Mouse (Mus musculus): ENCODE results near the gene Ccdc3.
A peak's percentile ranks its signal among the peaks of the same experiment; 100 is the strongest.
"Not testable (repeated sequence)": the region's sequence is repeated elsewhere in the genome, so short reads cannot be mapped to it uniquely, and the experiment has no call there.

Gene Ccdc3

DNA sequence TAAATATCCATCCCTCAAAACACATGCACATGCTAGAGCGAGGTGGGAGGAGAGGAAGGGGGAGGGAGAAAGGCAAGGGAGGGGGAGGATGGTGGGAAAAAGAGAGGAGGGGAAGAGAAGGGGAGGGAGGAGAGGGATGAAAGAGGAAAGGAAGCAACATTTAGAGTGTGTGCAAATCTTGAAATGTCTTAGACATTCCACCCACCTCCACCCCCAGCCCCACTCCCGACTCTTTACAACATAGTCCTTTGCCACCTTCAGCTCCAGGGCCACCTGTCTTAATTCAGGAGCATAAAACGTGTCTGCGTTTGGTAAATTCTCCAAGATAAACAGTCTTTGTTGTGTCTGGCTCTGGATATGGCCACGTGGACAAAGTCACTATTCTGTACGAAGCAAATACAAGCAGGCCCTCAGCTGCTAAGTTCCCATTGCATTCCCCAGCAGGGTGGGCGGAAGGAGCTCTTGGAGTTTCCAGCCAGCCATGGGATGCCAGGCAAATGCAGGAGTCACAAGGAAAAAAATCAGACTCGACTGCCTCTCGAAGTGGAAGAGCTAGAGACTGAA is 77.8 kb downstream of the Ccdc3 start:
- no peak for DNase-seq

- DNase-seq, result no peak
Observed at GRCm38 (mm10) chr2:5219206-5219605, 81.6 kb downstream of the Ccdc3 start.

DNA sequence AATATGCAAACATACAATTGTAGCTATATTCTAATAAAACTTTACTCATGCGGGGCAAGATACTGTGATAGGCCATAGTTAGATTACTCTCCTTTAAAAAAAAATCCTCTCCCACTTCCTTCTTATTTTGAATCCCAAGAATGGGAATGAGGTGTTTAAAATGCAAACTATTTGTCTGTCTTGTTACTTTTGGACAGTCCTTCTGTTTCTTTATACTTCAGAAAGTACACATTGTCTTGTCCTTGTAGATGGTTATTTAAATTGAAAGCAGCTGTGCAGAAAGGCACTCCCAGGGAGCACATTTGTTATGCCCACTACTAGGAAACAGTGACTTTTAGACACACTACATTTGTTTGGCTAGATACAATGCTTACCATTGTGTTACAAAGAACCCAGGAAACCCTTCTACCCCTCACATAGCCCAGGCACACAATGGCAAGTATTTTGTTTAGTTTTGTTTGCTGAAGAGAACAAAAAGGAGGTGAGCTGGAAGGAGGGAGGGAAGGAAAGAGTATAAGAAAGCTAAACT is 82.3 kb downstream of the Ccdc3 start:
- no peak for DNase-seq

- no peak for DNase-seq
Observed at GRCm38 (mm10) chr2:5222571-5222970, 85.0 kb downstream of the Ccdc3 start.

- no peak for DNase-seq
Observed at GRCm38 (mm10) chr2:5236846-5237482, 99.4 kb downstream of the Ccdc3 start.

DNA sequence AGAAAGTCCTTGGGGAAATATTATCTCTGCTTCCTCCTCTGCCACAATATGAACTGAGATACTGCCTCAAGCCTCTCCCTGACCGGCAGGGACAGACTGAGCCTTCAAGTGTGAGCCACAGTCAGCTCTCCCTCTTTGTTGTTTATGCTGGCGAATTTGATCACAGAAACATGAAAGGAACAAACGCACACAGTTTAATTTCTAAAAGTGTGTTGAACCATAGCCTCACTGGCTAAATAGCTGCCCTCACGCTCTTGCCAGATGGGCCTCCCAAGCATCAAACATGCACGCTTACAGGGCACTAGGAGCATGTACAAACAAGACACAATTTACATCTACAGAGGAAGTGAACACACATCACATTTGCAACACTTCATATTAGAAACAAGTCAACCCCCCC is 100.3 kb downstream of the Ccdc3 start:
- DNase-seq, result no peak

GRCm38 (mm10) chr2:5239492-5239891 is 101.9 kb downstream of the Ccdc3 start:
- no peak for DNase-seq

DNA sequence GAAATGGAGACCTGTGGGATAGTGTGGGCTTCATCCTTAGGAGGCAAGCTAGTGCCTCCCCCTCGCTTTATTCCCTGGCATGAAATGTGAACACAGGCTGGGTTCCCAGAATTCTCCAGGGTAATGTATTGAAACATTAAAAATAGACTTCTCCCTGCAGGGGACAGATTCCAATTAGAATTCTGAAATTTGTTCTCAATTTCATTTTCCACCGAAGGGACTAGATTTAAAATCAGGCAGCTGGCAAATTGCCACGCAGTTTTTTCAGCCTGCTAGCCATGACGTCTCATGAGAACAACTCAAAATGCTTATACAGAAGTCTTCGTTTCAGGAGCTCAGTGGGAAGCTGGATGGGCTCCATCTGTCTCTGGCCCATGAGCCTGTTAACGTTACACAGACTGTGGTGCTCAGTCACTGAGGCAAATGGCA is 103.9 kb downstream of the Ccdc3 start:
- DNase-seq, result peak; percentile 75

- DNase-seq, result not testable (repeated sequence)
Observed at GRCm38 (mm10) chr2:5249199-5249598, 111.6 kb downstream of the Ccdc3 start.

DNA sequence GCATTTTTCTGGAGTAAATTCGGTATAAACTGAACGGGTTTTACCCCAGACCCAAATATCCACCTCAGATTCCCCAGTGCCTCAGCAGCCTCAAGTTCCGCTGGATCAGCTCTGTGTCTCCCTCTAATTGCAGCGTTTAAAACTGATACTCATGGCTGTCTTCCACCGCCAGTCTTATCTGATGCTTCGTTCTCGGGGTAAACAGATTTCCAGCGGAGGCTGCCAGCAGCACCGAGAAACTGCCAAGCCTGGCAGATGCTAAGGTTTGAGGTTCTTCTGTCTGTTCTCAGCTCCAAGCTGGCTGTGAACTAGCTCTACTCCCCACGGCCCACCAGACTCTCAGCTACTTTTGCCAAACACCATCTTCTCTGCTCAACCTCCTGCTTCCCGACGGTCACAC is 112.4 kb downstream of the Ccdc3 start:
- peak; percentile 16 for DNase-seq

DNA sequence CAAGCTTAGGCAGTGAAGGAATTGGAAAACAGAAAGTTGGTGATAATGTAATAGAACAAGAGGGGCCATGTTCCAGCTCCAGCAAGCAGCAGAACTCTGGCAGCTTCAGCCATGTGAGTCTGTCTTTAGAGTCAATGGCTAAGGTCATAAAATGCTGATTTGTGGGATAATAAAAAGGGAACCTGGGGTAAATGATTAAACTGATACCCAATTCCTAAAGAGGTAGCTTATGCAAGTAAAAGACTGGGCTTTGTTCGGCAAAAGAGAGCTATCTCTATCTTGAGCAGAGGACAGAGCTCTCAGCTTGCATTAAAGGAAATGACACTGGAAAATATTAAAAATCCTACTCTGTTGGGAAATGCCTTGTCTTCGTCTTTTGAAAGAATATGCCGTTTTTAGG is 120.7 kb downstream of the Ccdc3 start:
- DNase-seq, result no peak

DNA sequence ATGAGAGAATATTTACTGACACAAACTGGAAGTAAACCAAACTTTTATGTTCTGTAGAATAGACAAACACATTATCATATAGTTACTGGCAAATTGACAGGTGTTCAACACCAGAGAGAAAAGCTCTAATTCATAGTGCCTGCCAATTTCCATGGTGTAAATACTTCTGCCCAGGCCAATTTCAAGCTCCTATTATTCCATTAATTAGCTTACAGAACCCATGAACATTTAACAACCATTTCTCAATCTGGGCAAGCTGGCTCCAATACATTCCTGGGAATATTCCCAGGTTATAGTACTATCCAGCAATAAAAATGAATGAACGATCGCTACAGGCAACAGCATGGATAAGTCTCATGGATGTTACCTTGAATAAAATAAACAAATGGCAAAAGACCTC is 124.7 kb downstream of the Ccdc3 start:
- no peak for DNase-seq

- no peak for DNase-seq
Observed at GRCm38 (mm10) chr2:5267980-5268379, 130.4 kb downstream of the Ccdc3 start.
